Mouse (Mus musculus): Measurements from ENCODE around the gene Gm17535. TPM values are rescaled to one million over a fixed set of nuclear protein-coding genes. Genes with fewer than 3 reads are reported as not detected.
A peak's percentile ranks its signal among the peaks of the same experiment; 100 is the strongest.
"Not testable (repeated sequence)": the region's sequence is repeated elsewhere in the genome, so short reads cannot be mapped to it uniquely, and the experiment has no call there.

Gm17535 gene
- total RNA-seq, 2 experiments from 2014 or later: not detected

GRCm38 (mm10) chr9:3023312-3023984, 11.0 kb upstream of the Gm17535 start, which contains the start of gene Gm10718:
TSS of gene Gm10718 (plus strand) at chr9:3023547.
- DNase-seq (ENCODE audit: low spot score in 2 of 2): peak; percentile 12 to 42
- intact Hi-C loops (cut with DNase I): not testable (repeated sequence)

GRCm38 (mm10) chr9:3023985-3024648, 10.3 kb upstream of the Gm17535 start:
- intact Hi-C loops (cut with DNase I): not testable (repeated sequence)
- peak; percentile 80 to 85 for DNase-seq (ENCODE audit: low spot score in 2 of 2)

DNA sequence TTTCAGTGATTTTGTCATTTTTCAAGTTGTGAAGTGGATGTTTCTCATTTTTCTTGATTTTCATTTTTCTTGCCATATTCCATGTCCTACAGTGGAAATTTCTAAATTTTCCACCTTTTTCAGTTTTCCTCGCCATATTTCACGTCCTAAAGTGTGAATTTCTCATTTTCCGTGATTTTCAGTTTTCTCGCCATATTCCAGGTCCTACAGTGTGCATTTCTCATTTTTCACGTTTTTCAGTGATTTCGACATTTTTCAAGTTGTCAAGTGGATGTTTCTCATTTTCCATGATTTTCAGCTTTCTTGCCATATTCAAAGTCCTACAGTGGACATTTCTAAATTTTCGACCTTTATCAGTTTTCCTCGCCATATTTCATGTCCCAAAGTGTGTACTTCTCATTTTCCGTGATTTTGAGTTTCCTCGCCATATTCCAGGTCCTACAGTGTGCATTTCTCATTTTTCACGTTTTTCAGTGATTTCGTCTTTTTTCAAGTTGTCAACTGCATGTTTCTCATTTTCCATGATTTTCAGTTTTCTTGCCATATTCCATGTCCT, 9.4 kb upstream of the Gm17535 start, which contains the start of gene Gm10717:
Gene Gm10717 (plus strand): TSS at position 506 of the 556 bp plus-strand sequence.
- intact Hi-C loops (cut with DNase I): not testable (repeated sequence)
- DNase-seq (ENCODE audit: low spot score in 2 of 2): peak; percentile 35 to 55

- peak; percentile 78 to 84 for DNase-seq (ENCODE audit: low spot score in 2 of 2)
- intact Hi-C loops (cut with DNase I): not testable (repeated sequence)
These were observed 8.7 kb upstream of the Gm17535 start for GRCm38 (mm10) chr9:3025653-3026052.

- DNase-seq (ENCODE audit: low spot score in 2 of 2); intact Hi-C loops (cut with DNase I): not testable (repeated sequence)
These were observed 8.3 kb upstream of the Gm17535 start for GRCm38 (mm10) chr9:3026136-3026535.

DNA sequence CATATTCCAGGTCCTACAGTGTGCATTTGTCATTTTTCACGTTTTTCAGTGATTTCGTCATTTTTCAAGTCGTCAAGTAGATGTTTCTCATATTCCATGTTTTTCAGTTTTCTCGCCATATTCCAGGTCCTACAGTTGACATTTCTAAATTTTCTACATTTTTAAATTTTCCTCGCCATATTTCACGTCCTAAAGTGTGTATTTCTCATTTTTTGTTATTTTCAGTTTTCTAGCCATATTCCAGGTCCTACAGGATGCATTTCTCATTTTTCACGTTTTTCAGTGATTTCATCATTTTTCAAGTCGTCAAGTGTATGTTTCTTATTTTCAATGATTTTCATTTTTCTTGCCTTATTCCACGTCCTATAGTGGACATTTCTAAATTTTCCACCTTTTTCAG, 7.7 kb upstream of the Gm17535 start:
- not testable (repeated sequence) for DNase-seq (ENCODE audit: low spot score in 2 of 2)

GRCm38 (mm10) chr9:3027200-3027599, 7.2 kb upstream of the Gm17535 start:
- intact Hi-C loops (cut with DNase I); DNase-seq (ENCODE audit: low spot score in 2 of 2): not testable (repeated sequence)

More for the DNA sequence above, 7.7 kb upstream of the Gm17535 start:
- intact Hi-C loops (cut with DNase I): not testable (repeated sequence)

DNA sequence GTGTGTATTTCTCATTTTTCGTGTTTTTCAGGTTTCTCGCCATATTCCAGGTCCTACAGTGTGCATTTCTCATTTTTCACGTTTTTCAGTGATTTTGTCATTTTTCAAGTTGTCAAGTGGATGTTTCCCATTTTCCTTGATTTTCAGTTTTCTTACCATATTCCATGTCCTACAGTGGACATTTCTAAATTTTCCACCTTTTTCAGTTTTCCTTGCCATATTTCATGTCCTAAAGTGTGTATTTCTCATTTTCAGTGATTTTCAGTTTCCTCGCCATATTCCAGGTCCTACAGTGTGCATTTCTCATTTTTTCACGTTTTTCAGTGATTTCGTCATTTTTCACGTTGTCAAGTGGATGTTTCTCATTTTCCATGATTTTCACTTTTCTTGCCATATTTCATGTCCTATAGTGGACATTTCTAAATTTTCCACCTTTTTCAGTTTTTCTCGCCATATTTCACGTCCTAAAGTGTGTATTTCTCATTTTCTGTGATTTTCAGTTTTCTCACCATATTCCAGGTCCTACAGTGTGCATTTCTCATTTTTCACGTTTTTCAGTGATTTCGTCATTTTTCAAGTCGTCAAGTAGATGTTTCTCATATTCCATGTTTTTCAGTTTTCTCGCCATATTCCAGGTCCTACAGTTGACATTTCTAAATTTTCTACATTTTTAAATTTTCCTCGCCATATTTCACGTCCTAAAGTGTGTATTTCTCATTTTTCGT, 5.0 kb upstream of the Gm17535 start:
- DNase-seq (ENCODE audit: low spot score in 2 of 2): peak; percentile 11 to 35
- intact Hi-C loops (cut with DNase I): not testable (repeated sequence)

GRCm38 (mm10) chr9:3030677-3031318, 3.6 kb upstream of the Gm17535 start:
- DNase-seq (ENCODE audit: low spot score in 2 of 2); intact Hi-C loops (cut with DNase I): not testable (repeated sequence)

DNA sequence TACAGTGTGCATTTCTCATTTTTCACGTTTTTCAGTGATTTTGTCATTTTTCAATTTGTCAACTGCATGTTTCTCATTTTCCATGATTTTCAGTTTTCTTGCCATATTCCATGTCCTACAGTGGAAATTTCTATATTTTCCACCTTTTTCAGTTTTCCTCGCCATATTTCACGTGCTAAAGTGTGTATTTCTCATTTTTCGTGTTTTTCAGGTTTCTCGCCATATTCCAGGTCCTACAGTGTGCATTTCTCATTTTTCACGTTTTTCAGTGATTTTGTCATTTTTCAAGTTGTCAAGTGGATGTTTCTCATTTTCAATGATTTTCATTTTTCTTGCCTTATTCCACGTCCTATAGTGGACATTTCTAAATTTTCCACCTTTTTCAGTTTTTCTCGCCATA, 2.2 kb downstream of the Gm17535 start, which contains the start of gene Gm10715:
Gene Gm10715 (plus strand): TSS at position 301 of the 400 bp plus-strand sequence.
- DNase-seq (ENCODE audit: low spot score in 2 of 2); intact Hi-C loops (cut with DNase I): not testable (repeated sequence)

GRCm38 (mm10) chr9:3038161-3038560, 3.8 kb downstream of the Gm17535 start:
- intact Hi-C loops (cut with DNase I); DNase-seq (ENCODE audit: low spot score in 2 of 2): not testable (repeated sequence)

Small RNA genes lying within 50 kb of the gene (microRNA-seq; reads per million reads assigned to microRNA genes)
- 0 reads per million in 2 experiments for gene Mir101c

Other genes starting within 250 kb of the Gm17535 start
- not detected for gene Gm10722, start 33.7 kb upstream of the Gm17535 start, total RNA-seq (2021)
- gene Gm11168, start 31.3 kb upstream of the Gm17535 start, total RNA-seq (2021): not detected
- gene Gm10721, start 21.5 kb upstream of the Gm17535 start, total RNA-seq (2021): not detected
- gene Gm10720, start 18.9 kb upstream of the Gm17535 start, total RNA-seq (2021): not detected
- not detected for gene Gm10719, start 17.2 kb upstream of the Gm17535 start, total RNA-seq (2021)
- gene Gm10718, start 11.1 kb upstream of the Gm17535 start, total RNA-seq (2021): 1 to 10 TPM in 1 of 2 experiments, not detected in 1; 1.2 TPM
- not detected for gene Gm10717, start 9.2 kb upstream of the Gm17535 start, total RNA-seq (2021)
- not detected for gene Gm10715, start 2.3 kb downstream of the Gm17535 start, total RNA-seq (2021)